Mouse (Mus musculus): ENCODE data around the gene Nutf2.

The Nutf2 gene

DNA sequence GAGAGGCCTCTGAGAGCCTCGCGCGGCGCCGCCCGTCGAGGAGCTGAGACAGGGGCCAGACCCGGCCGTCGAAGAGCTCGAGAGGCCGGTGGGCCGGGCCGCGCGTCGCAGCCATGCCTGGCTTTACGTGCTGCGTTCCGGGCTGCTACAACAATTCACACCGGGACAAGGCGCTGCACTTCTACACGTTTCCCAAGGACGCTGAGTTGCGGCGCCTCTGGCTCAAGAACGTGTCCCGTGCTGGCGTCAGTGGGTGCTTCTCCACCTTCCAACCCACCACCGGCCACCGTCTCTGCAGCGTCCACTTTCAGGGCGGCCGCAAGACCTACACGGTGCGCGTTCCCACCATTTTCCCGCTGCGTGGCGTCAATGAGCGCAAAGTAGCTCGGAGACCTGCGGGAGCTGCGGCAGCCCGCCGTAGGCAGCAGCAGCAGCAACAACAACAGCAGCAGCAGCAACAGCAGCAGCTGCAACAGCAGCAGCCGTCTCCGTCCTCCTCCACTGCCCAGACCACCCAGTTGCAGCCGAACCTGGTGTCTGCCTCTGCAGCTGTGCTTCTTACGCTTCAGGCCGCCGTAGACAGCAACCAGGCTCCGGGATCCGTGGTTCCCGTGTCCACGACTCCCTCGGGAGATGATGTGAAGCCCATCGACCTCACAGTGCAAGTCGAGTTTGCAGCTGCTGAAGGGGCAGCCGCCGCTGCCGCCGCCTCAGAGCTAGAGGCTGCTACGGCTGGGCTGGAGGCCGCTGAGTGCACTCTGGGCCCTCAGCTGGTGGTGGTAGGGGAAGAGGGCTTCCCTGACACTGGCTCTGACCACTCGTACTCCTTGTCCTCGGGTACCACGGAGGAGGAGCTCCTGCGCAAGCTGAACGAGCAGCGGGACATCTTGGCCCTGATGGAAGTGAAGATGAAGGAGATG lies 4.9 kb upstream of the Nutf2 start:
- peak in 1 of 2 experiments; percentile 18 for DNase-seq

DNA sequence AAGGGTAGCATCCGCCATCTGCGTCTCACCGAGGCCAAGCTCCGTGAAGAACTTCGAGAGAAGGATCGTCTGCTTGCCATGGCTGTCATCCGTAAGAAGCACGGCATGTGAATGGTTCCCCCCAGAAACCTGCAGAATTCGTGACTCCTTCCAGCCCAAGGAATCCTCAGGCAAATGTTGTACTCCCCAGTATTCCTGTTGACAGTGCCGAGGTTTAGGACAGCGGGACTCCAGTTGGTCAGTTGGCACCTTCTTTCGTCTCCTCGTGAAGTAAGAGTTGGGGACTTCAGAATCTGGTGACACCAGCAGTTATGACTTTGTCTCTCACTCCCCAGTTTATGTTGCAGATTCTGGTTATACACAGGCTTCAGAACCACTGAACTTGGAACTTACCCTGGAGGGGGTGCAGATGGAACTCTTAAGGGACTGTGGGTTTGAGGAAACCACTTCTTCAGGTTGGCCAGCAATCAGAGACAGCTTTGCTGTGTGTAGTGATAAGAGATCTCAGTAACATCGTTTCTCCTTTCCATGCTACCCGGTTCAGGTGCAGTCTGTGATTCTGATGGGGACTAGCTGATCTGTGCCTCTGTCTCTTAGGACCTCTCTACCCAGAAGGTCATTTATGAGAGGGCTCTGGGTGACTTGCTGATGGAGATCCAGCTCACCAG lies 4.1 kb upstream of the Nutf2 start:
- DNase-seq: no peak

DNA sequence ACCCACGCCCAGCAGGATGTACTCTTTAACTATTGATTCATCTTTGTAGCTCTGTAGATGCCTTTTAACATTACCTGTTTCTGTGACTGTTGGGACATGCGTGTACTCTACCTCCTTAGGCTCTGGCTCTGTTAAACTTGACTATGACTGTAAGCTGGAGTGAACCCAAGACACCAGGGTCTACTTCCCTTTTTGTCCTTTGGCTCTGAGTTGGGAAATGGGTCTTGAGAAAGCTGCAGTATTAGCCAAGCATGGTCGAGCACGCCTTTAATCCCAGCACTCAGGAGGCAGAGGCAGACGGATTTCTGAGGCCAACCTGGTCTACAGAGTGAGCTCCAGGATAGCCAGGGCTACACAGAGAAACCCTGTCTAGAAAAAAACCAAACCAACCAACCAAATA lies 1.9 kb upstream of the Nutf2 start:
- DNase-seq: no peak

DNA sequence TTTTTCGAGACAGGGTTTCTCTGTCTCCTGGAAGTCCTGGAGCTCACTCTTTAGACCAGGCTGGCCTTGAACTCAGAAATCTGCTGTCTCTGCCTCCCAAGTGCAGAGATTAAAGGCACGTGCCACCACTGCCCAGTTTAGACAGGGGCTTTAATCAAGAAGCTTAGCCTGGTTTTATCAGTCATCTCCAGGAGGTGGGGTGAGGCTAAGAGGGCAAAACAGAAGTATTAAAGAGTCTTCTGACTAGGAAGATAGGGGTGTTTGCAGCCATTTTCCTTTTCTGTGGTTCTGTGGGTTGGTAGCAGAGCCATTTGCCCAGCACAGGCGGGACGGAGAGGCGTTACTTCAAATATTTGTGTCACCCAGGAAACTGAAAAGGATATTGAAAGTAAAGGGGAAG lies 1.1 kb upstream of the Nutf2 start:
- DNase-seq: no peak

DNA sequence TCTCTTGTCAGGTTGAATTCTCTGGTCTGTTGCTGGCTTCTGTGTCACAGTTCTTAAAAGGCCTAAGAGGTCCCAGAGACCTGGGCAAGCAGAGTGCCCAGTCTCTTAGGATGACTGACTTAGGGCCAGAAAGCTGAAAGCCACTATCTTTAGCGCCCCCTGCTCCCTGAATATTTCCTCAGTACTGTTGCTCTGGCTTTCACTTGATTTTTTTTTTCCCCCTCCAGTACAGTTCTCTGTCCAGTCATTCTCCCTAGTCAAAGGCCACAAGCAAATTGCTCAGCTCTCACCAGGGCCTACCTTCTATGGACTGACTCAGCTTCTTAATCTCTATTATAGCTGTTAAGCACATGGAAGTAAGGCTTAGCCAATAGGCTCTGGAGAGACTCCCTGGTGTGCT lies 1.6 kb downstream of the Nutf2 start:
- peak in 1 of 2 experiments; percentile 33 for DNase-seq

DNA sequence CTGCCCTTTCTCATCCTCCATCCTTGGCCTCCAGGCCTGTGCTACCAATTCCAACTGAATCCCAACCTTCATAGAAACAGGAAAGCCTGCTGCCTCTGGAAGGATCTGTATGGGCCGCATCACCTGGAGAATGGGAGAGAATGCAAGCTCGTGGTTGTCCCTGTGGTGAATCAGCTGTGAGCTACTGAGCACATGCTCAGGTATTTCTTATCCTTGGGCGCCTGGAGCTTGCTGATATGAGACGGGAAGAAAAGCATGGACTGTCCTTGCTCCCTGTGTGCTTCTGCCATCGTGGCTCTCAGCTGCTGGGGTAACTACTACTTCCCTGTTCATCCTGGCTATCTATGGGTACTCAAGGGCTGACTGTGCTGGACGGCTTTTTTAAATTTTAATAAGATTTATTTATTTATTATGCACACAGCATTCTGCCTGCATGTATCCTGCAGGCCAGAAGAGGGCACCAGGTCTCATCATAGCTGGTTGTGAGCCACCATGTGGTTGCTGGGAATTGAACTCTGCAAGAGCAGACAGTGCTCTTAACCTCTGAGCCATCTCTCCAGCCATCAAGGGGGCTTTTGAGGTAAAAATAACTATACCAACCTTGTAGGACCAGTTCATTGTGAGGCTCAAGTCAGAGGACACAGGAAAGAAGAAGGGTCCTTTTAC lies 6.1 kb downstream of the Nutf2 start:
- DNase-seq: no peak

DNA sequence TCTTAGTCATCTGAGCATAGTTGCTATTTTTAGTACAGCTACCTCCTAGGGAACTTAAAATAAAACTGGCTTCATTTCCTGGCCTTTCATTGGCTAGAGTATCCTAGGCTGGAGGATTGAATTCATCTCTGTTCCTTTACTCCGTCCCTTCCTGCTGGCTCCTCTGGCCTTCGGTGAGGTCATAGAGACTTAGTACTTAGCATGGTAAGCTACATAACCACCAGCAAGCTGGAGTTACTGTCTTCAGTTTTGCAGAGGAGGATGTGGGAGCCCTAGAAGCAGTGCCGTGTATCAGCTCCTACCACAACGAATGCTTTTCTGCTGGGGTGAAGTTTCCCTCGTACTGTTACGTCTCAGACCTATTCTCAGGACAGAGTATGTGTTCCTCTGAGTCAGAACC lies 13.9 kb downstream of the Nutf2 start:
- no peak for DNase-seq

DNA sequence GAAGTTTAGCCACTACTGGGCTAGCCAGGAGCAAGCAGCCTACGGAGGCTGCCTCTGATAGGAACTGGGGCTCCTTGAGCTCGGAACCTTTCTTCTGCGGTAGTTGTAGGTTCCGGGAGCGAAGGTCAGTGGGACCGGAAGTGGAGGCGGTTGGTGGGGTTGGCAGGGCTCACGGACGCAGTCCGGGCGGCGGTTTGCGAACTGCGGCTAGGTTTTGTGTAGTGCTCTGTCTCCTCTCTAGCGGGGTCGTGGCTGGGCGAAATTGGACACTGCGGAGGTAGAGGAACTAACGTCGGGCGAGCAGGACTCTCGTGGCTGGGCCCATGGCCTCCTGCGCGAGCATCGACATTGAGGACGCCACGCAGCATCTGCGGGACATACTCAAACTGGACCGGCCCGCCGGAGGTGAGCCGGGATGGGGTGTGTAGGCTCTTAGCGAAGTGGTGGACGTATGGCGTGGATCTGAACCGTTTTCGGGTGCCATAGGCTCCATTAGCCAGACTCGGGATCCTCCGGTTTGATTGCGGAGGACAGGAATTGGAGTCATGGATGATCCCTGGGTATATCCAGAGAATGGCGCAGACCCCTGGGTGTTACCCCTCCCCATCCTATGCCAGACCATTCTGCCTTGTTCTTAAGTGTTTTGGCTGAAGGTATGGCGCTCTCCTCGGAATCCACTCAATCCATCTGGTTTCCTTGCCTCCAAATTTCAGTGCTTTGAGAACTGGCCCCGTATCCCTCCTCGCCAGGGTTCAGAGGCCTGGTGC lies 20.6 kb downstream of the Nutf2 start, which contains the start of gene Edc4:
Gene Edc4, plus strand, starts transcription at position 128 of the 767 bp plus-strand sequence.
- DNase-seq: peak; percentile 68 to 87

DNA sequence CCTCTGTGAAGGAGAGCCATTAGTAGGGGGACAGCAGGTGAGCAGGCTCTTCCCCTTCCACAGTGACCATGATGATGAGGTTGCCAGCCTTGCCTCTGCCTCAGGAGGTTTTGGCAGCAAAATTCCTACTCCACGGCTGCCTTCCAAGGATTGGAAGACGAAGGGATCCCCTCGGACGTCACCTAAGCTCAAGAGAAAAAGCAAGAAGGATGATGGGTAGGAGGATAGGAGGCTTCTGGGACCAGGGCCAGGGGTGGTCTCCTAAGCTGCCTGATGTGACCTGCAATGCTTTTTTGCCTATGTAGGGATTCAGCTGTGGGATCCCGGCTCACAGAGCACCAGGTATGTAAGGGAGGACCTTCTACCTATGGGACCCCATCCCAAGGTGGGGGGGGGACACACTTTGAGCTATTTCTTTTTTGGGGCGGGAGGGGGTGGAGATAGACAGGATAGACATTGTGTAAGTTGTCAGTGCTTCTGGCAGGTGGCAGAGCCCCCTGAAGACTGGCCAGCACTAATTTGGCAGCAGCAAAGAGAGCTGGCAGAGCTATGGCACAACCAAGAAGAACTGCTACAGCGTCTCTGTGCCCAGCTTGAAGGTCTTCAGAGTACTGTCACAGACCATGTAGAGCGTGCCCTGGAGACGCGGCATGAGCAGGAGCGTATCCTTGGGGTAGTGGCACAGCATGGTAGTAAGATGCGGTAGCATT lies 29.5 kb downstream of the Nutf2 start:
- no peak for DNase-seq

DNA sequence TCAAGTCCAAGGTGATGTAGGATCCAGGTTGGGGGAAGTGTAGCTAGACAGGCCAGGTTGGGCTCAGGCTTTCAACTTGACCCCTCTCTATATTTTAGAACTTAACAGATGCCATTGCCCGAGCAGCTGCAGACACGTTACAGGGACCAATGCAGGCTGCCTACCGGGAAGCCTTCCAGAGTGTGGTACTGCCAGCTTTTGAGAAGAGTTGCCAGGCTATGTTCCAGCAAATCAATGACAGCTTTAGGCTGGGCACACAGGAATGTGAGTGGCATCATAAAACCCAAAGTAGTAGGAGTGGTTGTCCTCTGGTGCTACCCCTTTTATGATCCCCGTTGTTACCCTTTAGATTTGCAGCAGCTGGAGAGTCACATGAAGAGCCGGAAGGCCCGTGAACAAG lies 30.5 kb downstream of the Nutf2 start:
- DNase-seq: no peak

DNA sequence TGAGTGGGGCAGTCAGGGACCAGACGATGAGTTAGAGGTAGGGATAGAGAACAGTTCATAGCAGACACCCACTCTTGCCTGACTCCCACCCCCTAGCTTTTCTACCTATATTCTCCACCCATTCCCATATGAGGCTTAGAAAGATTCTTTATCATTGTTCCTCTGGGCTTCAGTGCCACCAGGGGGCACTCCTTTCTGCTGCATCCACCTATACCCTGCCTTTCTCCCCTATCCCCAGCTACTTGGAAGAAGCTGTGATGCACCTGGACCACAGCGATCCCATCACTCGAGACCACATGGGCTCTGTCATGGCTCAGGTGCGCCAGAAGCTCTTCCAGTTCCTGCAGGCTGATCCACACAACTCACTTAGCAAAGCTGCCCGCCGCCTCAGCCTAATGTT lies 32.1 kb downstream of the Nutf2 start:
- peak in 1 of 2 experiments; percentile 33 for DNase-seq

DNA sequence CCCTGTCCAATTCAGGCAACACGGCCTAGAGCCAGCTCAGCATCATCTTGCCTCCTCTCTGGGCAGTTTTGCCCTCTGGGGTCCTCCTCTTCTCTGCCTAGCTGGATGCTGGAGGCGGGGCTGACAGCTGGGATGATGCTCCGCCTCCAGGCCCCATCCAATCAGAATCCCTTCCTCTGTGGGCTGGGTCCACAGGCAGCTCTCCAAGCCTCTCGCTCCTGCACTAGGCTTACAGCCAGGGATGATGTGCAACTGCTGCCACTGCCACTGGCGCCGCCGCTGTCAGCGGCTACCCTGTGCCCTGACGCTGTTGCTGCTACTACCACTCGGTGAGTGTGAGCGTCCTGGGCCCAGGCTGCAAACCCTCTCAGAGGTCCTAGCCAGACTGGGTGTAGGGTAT lies 33.0 kb downstream of the Nutf2 start, which contains the start of gene Nrn1l:
Gene Nrn1l, plus strand, starts transcription at position 229 of the 400 bp plus-strand sequence.
- peak in 1 of 2 experiments; percentile 15 for DNase-seq

DNA sequence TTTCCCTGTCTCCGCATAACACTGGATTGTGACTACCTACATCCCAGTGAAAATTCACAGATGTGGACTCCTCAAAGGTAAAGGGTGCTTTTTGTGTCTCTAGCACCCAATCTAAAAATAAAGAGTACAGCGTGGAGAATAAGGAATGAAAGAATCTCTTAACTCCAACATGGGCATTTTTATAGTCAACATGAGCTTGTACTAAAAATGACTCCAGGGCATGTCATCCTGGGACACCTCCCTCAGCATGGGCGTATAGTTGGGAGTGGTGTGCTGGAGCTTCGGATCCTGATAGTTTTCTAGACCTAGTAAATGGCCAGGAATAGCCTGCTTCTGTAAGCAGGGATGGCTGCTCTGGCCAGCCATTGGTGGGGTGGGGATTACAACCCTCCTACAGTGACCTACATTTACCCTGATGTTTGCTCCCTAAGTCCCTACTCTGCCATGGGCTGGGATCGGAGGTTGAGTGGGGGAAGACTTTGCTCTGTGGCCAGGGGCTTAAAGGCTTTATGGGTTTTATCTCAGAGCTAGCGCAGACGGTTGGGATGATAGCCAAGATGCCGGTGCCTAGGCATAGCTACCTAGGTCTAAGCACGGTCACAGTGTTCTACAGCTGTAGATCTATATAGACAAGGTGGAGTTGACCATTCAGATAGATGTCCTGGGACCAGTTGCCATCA lies 37.6 kb downstream of the Nutf2 start:
- no peak for DNase-seq

DNA sequence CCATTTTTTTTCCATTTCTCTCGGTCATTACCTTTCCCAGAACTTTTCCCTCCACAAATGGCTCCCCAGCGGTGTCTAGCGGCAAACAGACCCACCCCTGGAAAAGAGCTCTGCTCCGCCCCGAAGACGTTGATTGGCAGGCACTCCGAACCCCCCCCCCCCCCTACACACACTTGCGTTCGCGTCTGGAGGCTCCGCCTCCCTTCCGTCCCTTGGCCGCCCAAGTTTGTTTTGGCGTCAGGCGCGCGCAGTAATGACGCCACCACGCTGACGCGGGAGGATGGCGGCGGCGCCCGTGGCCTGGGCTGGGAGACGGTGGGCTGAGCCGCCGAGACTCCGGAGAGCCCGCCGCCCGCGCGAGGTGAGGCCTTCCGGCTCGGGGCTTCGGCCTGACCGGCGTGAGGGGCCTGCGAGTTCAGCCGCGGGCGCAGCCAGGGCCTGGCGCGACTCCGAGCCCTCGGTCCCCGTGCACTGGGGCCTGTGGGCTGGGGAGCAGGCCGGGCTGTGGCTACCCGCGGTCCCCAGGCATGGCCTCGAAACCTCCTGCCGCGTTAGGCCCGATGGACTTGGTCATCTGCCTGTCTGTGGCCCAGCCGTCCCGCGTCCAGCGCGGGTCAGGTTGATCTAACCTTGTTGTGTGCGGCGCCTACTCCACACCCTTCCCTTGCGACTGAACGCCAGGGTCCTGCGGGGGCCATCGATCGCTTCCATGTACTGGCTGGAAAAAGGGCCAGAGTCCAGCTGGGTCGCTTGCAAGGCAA lies 40.0 kb downstream of the Nutf2 start, which contains the start of gene Pskh1:
Gene Pskh1, plus strand, starts transcription at position 262 of the 761 bp plus-strand sequence.
- peak; percentile 84 to 89 for DNase-seq

DNA sequence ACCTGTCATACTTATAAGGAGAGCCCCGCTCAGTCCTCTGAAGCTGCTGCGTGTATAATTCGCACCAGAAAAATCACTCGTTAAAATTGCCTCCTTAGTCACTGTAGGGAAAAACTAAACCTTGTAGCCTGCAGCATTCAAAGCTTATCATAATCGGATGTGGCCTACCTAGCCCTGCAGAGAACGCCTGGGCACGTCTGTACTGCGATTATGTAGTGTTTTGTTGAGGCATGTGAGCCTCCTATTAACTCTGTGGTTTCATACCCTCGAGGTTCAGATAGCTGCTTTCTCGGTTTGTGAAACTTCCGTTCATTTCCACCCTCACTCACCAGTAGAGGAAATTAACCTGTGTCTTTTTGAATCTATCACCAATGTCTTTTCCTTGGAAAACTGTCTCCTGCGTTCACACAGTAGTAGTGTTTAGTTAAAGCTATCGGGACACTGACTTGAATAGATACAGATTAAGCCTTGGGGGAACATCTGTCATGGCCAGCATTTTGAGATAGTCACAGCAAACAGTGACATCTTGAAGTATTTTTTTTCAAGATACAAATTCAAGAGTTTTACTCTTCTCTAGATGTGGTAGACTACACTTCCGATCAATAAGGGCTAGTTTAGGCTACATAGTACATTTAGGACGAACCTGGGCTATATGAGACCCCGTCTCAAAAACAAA lies 40.7 kb downstream of the Nutf2 start:
- peak in 1 of 2 experiments; percentile 5 for DNase-seq

DNA sequence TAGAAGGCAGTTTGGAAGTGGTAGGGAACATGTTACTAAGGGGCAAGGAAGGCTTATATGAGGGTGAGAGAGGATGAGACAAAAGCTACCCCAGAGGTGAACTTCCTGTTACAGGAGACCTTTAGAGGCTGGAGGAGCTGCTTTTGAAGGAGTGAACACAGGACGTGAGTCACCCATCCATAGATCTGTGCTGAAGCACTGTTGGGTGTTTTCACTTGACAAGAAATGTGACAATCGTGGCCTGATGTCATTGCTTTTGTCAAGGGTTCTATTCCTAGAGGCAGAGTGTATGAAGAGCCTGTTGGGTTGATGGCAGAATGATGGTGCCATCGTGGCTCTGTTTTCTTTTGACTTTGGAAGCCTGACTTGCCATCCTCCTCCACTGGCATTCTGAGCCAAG lies 59.0 kb downstream of the Nutf2 start:
- no peak for DNase-seq

DNA sequence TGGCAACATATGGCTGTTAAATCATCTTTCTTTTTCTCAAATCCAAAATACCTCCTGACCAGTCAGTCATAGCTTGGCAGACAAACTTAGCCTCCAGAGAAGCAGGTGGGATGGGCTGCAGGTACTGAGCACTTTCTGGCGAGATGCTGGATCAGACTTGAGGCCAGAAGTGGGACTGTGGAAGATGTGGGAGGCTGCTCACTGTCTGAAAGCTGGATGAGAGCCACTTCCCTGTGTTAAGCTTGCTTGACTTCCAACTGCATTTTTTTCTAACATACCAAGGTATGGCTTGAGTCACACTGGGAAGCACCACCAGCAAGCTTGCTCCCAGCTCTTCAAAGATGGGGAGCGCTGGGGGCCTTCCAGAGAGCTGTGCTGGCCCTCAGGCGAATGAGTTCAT lies 64.7 kb downstream of the Nutf2 start:
- DNase-seq: no peak
